Mouse (Mus musculus): Measurements from ENCODE around the gene Txnrd3. TPM values are rescaled to one million over a fixed set of nuclear protein-coding genes. Genes with fewer than 3 reads are reported as not detected.

Gene Txnrd3
- total and polyA plus RNA-seq, 2 experiments from 2014 or later, result 21.4 to 24.2 TPM

- Histone ChIP-seq H3K27ac (ENCODE audit: low read depth, low read length) (no peak overlapping the region), H3K4me2 (ENCODE audit: low read depth) (no peak overlapping the region), H3K9me3 (ENCODE audit: low read length) (no peaks in the 10 kb centered on the region), H3K4me1 (ENCODE audit: insufficient read depth) (no peaks in the 10 kb centered on the region), H3K4me3 (ENCODE audit: low read depth, low read length) (no peak overlapping the region), H3K36me3 (ENCODE audit: insufficient read depth) (peaks cover 18% of the 10 kb centered on the region), H3K27me3 (ENCODE audit: insufficient read depth, low read length) (no peaks in the 10 kb centered on the region), H3K9ac (no peak overlapping the region)
- ATAC-seq, result no peak
- WGBS, result 31% methylated on average over 8 of the region's 8 CpGs
- no peak for TF ChIP-seq CTCF (IDR thresholded peaks at IDR 0.05; ENCODE audit: low read depth)
- DNase-seq, result no peak
Measured at GRCm38 (mm10) chr6:89665155-89665554, 21.4 kb downstream of the Txnrd3 start.

- ATAC-seq, result no peak
- Histone ChIP-seq H3K4me2 (ENCODE audit: low read depth) (no peak overlapping the region), H3K4me3 (ENCODE audit: low read depth, low read length) (no peak overlapping the region), H3K9ac (no peak overlapping the region), H3K27ac (ENCODE audit: low read depth, low read length) (no peak overlapping the region), H3K4me1 (ENCODE audit: insufficient read depth) (no peaks in the 10 kb centered on the region), H3K36me3 (ENCODE audit: insufficient read depth) (peaks cover 18% of the 10 kb centered on the region), H3K9me3 (ENCODE audit: low read length) (no peaks in the 10 kb centered on the region), H3K27me3 (ENCODE audit: insufficient read depth, low read length) (no peaks in the 10 kb centered on the region)
- WGBS, result 84% methylated on average over 7 of the region's 7 CpGs
- DNase-seq, result no peak
- no peak for TF ChIP-seq CTCF (IDR thresholded peaks at IDR 0.05; ENCODE audit: low read depth)
Measured at GRCm38 (mm10) chr6:89665667-89666066, 21.9 kb downstream of the Txnrd3 start.

- Histone ChIP-seq H3K36me3 (ENCODE audit: insufficient read depth) (peaks cover 13% of the 10 kb centered on the region), H3K4me1 (ENCODE audit: insufficient read depth) (no peaks in the 10 kb centered on the region), H3K4me2 (ENCODE audit: low read depth) (no peak overlapping the region), H3K27ac (ENCODE audit: low read depth, low read length) (no peak overlapping the region), H3K27me3 (ENCODE audit: insufficient read depth, low read length) (no peaks in the 10 kb centered on the region), H3K9ac (no peak overlapping the region), H3K9me3 (ENCODE audit: low read length) (no peaks in the 10 kb centered on the region), H3K4me3 (ENCODE audit: low read depth, low read length) (no peak overlapping the region)
- no peak for TF ChIP-seq CTCF (IDR thresholded peaks at IDR 0.05; ENCODE audit: low read depth)
- DNase-seq (no peak), ATAC-seq (no peak)
- WGBS, result 78% methylated on average over 3 of the region's 3 CpGs
Measured at GRCm38 (mm10) chr6:89666976-89667375, 23.2 kb downstream of the Txnrd3 start.

- ATAC-seq, result no peak
- no peak overlapping the region for H3K4me2 ChIP-seq (ENCODE audit: low read depth)
- H3K4me1 ChIP-seq (ENCODE audit: insufficient read depth), result no peaks in the 10 kb centered on the region
- WGBS, result 83% methylated on average over 6 of the region's 6 CpGs
- no peak overlapping the region for H3K4me3 ChIP-seq (ENCODE audit: low read depth, low read length)
- TF ChIP-seq CTCF (IDR thresholded peaks at IDR 0.05; ENCODE audit: low read depth), result no peak
- no peak overlapping the region for H3K27ac ChIP-seq (ENCODE audit: low read depth, low read length)
- DNase-seq, result no peak
- no peaks in the 10 kb centered on the region for H3K9me3 ChIP-seq (ENCODE audit: low read length)
- H3K27me3 ChIP-seq (ENCODE audit: insufficient read depth, low read length), result no peaks in the 10 kb centered on the region
- H3K36me3 ChIP-seq (ENCODE audit: insufficient read depth), result peaks cover 4% of the 10 kb centered on the region; the same call in 1 of the 2 replicates
- no peak overlapping the region for H3K9ac ChIP-seq
Measured at GRCm38 (mm10) chr6:89669556-89669955, 25.8 kb downstream of the Txnrd3 start.

GRCm38 (mm10) chr6:89671431-89671830 is 27.6 kb downstream of the Txnrd3 start:
- H3K4me2 ChIP-seq (ENCODE audit: low read depth), result no peak overlapping the region

GRCm38 (mm10) chr6:89672641-89673040 is 28.9 kb downstream of the Txnrd3 start:
- peak; percentile 72 for DNase-seq
- Histone ChIP-seq H3K4me1 (ENCODE audit: insufficient read depth) (no peaks in the 10 kb centered on the region), H3K4me2 (ENCODE audit: low read depth) (no peak overlapping the region), H3K27ac (ENCODE audit: low read depth, low read length) (no peak overlapping the region), H3K27me3 (ENCODE audit: insufficient read depth, low read length) (no peaks in the 10 kb centered on the region), H3K36me3 (ENCODE audit: insufficient read depth) (0 out of 2 replicates have a peak, but pooled peaks cover 4% of the 10 kb centered on the region), H3K9ac (no peak overlapping the region), H3K4me3 (ENCODE audit: low read depth, low read length) (no peak overlapping the region), H3K9me3 (ENCODE audit: low read length) (no peaks in the 10 kb centered on the region)
- WGBS, result 66% methylated on average over 7 of the region's 7 CpGs
- ATAC-seq, result peak; percentile 80
- no peak for TF ChIP-seq CTCF (IDR thresholded peaks at IDR 0.05; ENCODE audit: low read depth)

More at GRCm38 (mm10) chr6:89671431-89671830, 27.6 kb downstream of the Txnrd3 start:
- H3K9ac ChIP-seq, result no peak overlapping the region
- DNase-seq, result no peak
- WGBS, result 82% methylated on average over 6 of the region's 6 CpGs
- TF ChIP-seq CTCF (IDR thresholded peaks at IDR 0.05; ENCODE audit: low read depth), result no peak
- H3K4me3 ChIP-seq (ENCODE audit: low read depth, low read length), result no peak overlapping the region
- no peak overlapping the region for H3K27ac ChIP-seq (ENCODE audit: low read depth, low read length)
- H3K36me3 ChIP-seq (ENCODE audit: insufficient read depth), result 0 out of 2 replicates have a peak, but pooled peaks cover 4% of the 10 kb centered on the region
- no peak for ATAC-seq
- no peaks in the 10 kb centered on the region for H3K9me3 ChIP-seq (ENCODE audit: low read length)
- H3K27me3 ChIP-seq (ENCODE audit: insufficient read depth, low read length), result no peaks in the 10 kb centered on the region
- H3K4me1 ChIP-seq (ENCODE audit: insufficient read depth), result no peaks in the 10 kb centered on the region

- 65% methylated on average over 11 of the region's 11 CpGs for WGBS
- H3K27me3 ChIP-seq (ENCODE audit: insufficient read depth, low read length), result no peaks in the 10 kb centered on the region
- H3K27ac ChIP-seq (ENCODE audit: low read depth, low read length), result no peak overlapping the region
- H3K4me2 ChIP-seq (ENCODE audit: low read depth), result no peak overlapping the region
- no peak overlapping the region for H3K4me3 ChIP-seq (ENCODE audit: low read depth, low read length)
- 0 out of 2 replicates have a peak, but pooled peaks cover 4% of the 10 kb centered on the region for H3K36me3 ChIP-seq (ENCODE audit: insufficient read depth)
- ATAC-seq (peak; percentile 36), DNase-seq (no peak)
- no peak overlapping the region for H3K9ac ChIP-seq
- no peaks in the 10 kb centered on the region for H3K4me1 ChIP-seq (ENCODE audit: insufficient read depth)
- TF ChIP-seq CTCF (IDR thresholded peaks at IDR 0.05; ENCODE audit: low read depth), result no peak
- no peaks in the 10 kb centered on the region for H3K9me3 ChIP-seq (ENCODE audit: low read length)
Measured at GRCm38 (mm10) chr6:89673135-89673780, 29.5 kb downstream of the Txnrd3 start.

Data from forebrain, postnatal 0 days (tissue).